Mouse (Mus musculus) hindbrain, postnatal 0 days (tissue): ENCODE measurements around the gene 4933428G20Rik. TPM values are rescaled to one million over a fixed set of nuclear protein-coding genes. Genes with fewer than 3 reads are reported as not detected.

ENCODE experiments used
- ATAC-seq: fragments of 200-750 bp; cut with Nextera tagmentation; 2 replicates; pipeline ENCODE4 v1.8.0; 2017; ENCODE audit warnings: mild to moderate bottlenecking, moderate TSS enrichment, moderate library complexity
- DNase-seq: peaks from one replicate; pipeline ENCODE4 v3.0.0-alpha.2; 2015; ENCODE audit warnings: low spot score
- H3K27ac ChIP-seq: fragments of 300-500 bp; sonication (generic); 2 replicates; pipeline ENCODE4 v1.5.1; 2014; ENCODE audit warnings: mild to moderate bottlenecking
- H3K27me3 ChIP-seq: fragments of 300-500 bp; sonication (generic); 2 replicates; pipeline ENCODE4 v1.6.1; 2014; ENCODE audit warnings: low read length, mixed read lengths; ENCODE audit not compliant: insufficient read depth
- H3K36me3 ChIP-seq: fragments of 300-500 bp; sonication (generic); 2 replicates; pipeline ENCODE4 v1.6.1; 2014; ENCODE audit warnings: low read length, mixed read lengths; ENCODE audit not compliant: insufficient read depth
- H3K4me1 ChIP-seq: fragments of 300-500 bp; sonication (generic); 2 replicates; pipeline ENCODE4 v1.6.1; 2014; ENCODE audit warnings: antibody characterized with exemption, low read length, mixed read lengths; ENCODE audit not compliant: insufficient read depth
- H3K4me2 ChIP-seq: fragments of 300-500 bp; sonication (generic); 2 replicates; pipeline ENCODE4 v1.6.1; 2014; ENCODE audit warnings: low read depth, mild to moderate bottlenecking, low read length, moderate library complexity, mixed read lengths
- H3K4me3 ChIP-seq: fragments of 300-500 bp; sonication (generic); 2 replicates; pipeline ENCODE4 v1.5.1; 2014; ENCODE audit warnings: low read length
- H3K9ac ChIP-seq: fragments of 300-500 bp; sonication (generic); replicated peaks from 2 replicates; pipeline ENCODE4 v1.6.1; 2014; ENCODE audit warnings: mild to moderate bottlenecking, low read length, moderate library complexity, mixed read lengths
- H3K9me3 ChIP-seq: fragments of 300-500 bp; sonication (generic); 2 replicates; pipeline ENCODE4 v1.6.1; 2016; ENCODE audit warnings: low read length, mixed read lengths
- CTCF ChIP-seq: IDR thresholded peaks from 2 replicates; pipeline ENCODE4 v1.5.1; 2016; ENCODE audit warnings: antibody characterized with exemption, control low read depth, low read depth
- WGBS: fragments of 180-500 bp; shearing (Covaris S2); extraction: QIAGEN DNeasy Blood & Tissue Kit; methylation state at CpG from one replicate; pipeline ENCODE4 v1.1.7; 2014; 5-methylcytosine and 5-hydroxymethylcytosine counted together
- polyA plus RNA-seq: library from polyadenylated mRNA; unstranded; fragments of >200 nt; fragmentation: Nextera tagmentation; extraction: Ambion mirVana; gene quantifications from 2 replicates; pipeline ENCODE4 v1.2.1, GENCODE M21; 2015
- total RNA-seq: library from RNA; depleted of rRNA; stranded (reverse); fragments of >200 nt; gene quantifications from 2 replicates; pipeline ENCODE4 v1.2.3, GENCODE M21; 2014

The 4933428G20Rik gene
- total and polyA plus RNA-seq, 2 experiments from 2014 or later = 0.48 TPM; not detected in 1

DNA sequence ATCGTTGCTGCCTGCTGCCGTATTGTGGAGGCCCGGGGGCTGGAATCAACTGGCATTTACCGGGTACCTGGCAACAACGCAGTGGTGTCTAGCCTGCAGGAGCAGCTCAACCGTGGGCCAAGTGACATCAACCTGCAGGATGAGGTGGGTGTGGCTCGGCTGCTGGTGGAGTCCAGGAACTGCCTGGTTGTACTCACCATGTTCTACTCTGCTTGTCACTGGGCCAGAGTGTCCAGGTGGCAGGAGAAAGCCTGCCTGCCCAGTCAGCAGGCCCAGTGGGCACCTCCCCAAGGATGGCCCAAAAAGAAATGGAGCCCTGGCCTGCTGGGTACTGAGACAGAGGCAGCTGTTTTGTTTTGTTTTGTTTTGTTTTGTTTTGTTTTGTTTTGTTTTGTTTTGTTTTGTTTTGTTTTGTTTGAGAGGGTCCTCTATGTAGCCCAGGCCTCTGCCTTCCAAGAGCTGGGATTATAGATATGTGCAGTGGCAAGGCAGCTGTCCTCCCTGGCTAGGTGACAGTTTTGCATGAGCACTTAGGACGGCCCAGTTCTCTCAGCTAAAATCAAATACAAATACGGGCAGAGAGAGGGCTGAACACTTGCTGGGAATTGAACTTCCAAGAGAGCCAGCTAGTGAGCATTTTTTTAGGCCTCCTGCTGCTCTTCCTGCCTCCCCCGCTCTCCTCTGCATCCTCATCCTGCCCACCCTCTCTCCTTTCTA, 33.5 kb downstream of the 4933428G20Rik start:
- H3K9ac ChIP-seq = no peak overlapping the region
- ATAC-seq = no peak
- peak; percentile 19 for DNase-seq
- no peaks in the 10 kb centered on the region for H3K9me3 ChIP-seq
- no peaks in the 10 kb centered on the region for H3K27me3 ChIP-seq
- H3K4me2 ChIP-seq = no peak overlapping the region
- TF ChIP-seq CTCF = no peak
- no peaks in the 10 kb centered on the region for H3K4me1 ChIP-seq
- WGBS = 57% methylated on average over 10 of the region's 10 CpGs
- H3K4me3 ChIP-seq = no peak overlapping the region
- H3K36me3 ChIP-seq = peaks cover 34% of the 10 kb centered on the region; the same call in 1 of the 2 replicates
- no peak overlapping the region for H3K27ac ChIP-seq

DNA sequence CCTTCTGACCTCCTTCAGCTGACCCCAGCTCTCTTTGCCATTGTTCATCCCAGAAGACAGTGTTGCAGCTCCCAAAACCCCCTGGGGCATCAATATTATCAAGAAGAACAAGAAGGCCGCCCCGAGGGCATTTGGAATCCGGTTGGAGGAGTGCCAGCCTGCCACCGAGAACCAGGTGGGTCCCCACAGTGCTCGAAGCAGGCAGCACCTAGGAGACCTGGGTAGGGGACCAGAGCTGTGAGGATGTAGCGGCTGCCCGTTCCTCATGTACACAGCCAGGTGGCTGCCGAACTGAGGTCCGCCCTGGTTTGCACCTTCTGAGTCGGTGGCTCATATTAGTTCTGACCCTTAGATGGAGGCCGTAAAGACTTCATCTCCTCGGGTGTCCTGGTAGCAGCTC, 34.2 kb downstream of the 4933428G20Rik start:
- H3K4me1 ChIP-seq = no peaks in the 10 kb centered on the region
- WGBS = 70% methylated on average over 12 of the region's 12 CpGs
- ATAC-seq (no peak), DNase-seq (no peak)
- no peak overlapping the region for H3K4me3 ChIP-seq
- no peak overlapping the region for H3K27ac ChIP-seq
- peaks cover 32% of the 10 kb centered on the region; the same call in 1 of the 2 replicates for H3K36me3 ChIP-seq
- no peaks in the 10 kb centered on the region for H3K9me3 ChIP-seq
- H3K27me3 ChIP-seq = no peaks in the 10 kb centered on the region
- no peak overlapping the region for H3K4me2 ChIP-seq
- no peak overlapping the region for H3K9ac ChIP-seq
- no peak for TF ChIP-seq CTCF

DNA sequence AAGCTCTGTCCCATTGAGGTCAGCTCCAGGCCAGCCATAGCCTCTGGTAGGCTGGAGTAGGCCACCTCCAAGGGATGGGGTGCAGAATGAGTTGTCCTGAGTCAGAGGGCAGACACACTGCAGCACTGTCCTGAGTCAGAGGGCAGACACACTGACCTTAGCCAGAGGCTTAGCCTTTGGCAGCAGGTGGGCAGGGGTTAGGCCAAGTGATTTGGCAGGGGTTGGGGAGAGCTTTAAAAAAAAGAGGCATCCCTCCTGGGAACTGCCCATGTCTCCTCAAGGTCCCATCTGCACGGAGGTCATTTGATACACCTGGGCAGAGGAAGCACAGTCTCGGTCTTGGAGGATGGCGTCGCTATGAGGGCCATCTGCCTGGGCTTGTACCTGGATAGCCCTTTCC, 36.1 kb downstream of the 4933428G20Rik start:
- TF ChIP-seq CTCF = no peak
- DNase-seq = no peak
- Histone ChIP-seq H3K4me2 (no peak overlapping the region), H3K36me3 (peaks cover 34% of the 10 kb centered on the region; the same call in 1 of the 2 replicates), H3K9me3 (no peaks in the 10 kb centered on the region), H3K9ac (no peak overlapping the region), H3K4me3 (no peak overlapping the region), H3K4me1 (no peaks in the 10 kb centered on the region), H3K27ac (no peak overlapping the region), H3K27me3 (no peaks in the 10 kb centered on the region)
- no peak for ATAC-seq
- WGBS = 94% methylated on average over 4 of the region's 4 CpGs

DNA sequence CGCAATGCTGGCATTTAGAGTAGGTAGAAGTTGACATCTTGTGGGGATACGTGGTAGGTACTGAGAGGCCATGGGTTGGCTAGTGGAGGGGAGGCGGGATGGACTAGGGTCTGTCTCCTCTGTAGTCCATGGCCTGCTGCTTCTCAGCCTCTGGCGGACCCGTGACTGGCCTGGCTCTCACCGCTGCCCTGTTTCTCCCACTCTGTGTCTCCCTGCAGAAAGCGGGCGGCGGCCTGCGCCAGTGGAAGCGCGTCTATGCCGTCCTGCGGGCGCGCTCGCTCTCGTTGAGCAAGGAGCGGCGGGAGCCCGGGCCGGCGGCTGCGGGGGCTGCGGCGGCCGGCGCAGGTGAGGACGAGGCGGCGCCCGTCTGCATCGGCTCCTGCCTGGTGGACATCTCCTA, 37.0 kb downstream of the 4933428G20Rik start:
- 39% methylated on average over 27 of the region's 33 CpGs for WGBS
- H3K36me3 ChIP-seq = peaks cover 34% of the 10 kb centered on the region; the same call in 1 of the 2 replicates

DNA sequence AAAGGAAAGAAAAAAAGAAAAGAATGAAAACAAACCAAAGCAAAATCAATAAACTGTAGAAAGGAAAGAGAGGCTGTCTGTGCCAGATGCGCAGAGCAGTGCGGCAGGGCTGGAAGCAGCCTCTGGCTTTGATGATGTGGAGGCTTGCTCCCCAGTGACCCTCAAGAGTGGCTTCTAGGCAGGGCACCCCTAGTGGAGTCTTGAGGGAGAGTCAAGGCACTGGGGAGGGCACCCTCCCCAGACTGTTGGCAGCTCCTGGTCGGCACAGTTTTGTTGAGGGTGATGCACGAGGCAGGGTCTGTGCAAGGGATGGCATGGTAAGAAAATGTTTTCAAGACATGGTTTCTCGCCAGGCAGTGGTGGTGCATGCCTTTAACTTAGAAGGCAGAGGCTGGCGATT, 37.6 kb downstream of the 4933428G20Rik start:
- Histone ChIP-seq H3K4me3 (no peak overlapping the region), H3K9me3 (no peaks in the 10 kb centered on the region), H3K36me3 (peaks cover 34% of the 10 kb centered on the region; the same call in 1 of the 2 replicates), H3K9ac (no peak overlapping the region), H3K4me2 (no peak overlapping the region), H3K4me1 (no peaks in the 10 kb centered on the region), H3K27me3 (no peaks in the 10 kb centered on the region), H3K27ac (no peak overlapping the region)
- DNase-seq = no peak
- WGBS = 89% methylated on average over 6 of the region's 6 CpGs
- no peak for ATAC-seq
- TF ChIP-seq CTCF = 0 out of 2 replicates have a peak, but pooled peaks have one; percentile 21

More for the DNA sequence above, 37.0 kb downstream of the 4933428G20Rik start:
- ATAC-seq (no peak), DNase-seq (no peak)
- Histone ChIP-seq H3K4me3 (no peak overlapping the region), H3K4me1 (no peaks in the 10 kb centered on the region), H3K9ac (no peak overlapping the region), H3K27me3 (no peaks in the 10 kb centered on the region), H3K4me2 (no peak overlapping the region), H3K9me3 (no peaks in the 10 kb centered on the region), H3K27ac (no peak overlapping the region)
- no peak for TF ChIP-seq CTCF

DNA sequence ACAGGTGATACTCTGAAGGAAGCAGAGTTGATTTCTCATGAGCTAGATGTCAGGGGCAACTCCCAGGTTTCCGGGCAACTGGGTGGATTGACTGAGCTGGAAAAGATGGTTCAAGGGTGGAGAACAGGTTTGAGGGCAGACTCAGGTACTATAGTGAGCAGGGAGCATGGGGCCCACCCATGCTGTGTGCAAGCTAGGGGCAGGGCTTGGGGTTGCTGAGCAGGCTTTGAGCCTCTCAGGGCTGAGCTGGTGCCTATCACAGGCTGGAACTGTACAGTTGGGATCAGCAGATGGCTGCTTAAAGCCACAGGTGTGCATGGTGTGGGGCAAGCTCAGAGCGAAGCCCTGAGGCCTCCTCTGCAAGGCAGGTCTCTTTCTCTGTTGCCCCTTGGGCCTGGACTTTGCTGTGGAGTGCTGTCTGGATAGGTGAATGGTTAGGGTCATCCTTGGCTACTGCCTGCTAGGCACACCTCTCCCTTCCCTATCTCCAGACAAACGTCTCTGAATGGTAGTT, 38.8 kb downstream of the 4933428G20Rik start:
- Histone ChIP-seq H3K4me2 (no peak overlapping the region), H3K9ac (no peak overlapping the region), H3K4me1 (no peaks in the 10 kb centered on the region), H3K27ac (no peak overlapping the region), H3K27me3 (no peaks in the 10 kb centered on the region), H3K9me3 (no peaks in the 10 kb centered on the region), H3K4me3 (no peak overlapping the region), H3K36me3 (peaks cover 35% of the 10 kb centered on the region)
- ATAC-seq (no peak), DNase-seq (no peak)
- whole genome bisulfite sequencing = 92% methylated on average over 3 of the region's 3 CpGs
- TF ChIP-seq CTCF = no peak

DNA sequence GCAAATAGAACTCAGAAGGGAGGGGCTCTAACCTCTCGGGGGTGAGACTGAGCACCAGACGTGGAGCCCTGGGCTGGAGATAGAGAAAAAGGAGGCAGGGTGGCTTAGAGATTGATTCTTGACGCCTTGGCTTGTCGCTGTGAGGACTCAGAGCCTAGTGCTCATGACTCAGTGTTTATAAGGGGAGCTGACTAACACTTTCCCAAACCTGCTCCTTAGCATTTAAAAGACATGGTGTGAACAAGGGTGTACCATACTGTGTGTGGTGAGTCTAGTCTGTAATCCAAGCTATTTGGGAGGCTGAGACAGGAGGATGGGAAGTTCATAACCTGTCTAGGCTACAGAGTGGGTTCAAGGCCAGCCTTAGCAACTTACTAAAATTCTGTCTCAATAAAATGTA, 43.0 kb downstream of the 4933428G20Rik start:
- Histone ChIP-seq H3K27me3 (no peaks in the 10 kb centered on the region), H3K27ac (no peak overlapping the region), H3K36me3 (peaks cover 33% of the 10 kb centered on the region), H3K9me3 (no peaks in the 10 kb centered on the region), H3K4me2 (no peak overlapping the region), H3K4me1 (0 out of 2 replicates have a peak, but pooled peaks cover 3% of the 10 kb centered on the region), H3K9ac (no peak overlapping the region), H3K4me3 (no peak overlapping the region)
- DNase-seq (no peak), ATAC-seq (no peak)
- no peak for TF ChIP-seq CTCF
- 76% methylated on average over 4 of the region's 4 CpGs for WGBS
